Mouse (Mus musculus) ES-E14 (cell line): ENCODE data around the gene Ank2.

Experiments
- CHD2 ChIP-seq: IDR thresholded peaks from 2 replicates; pipeline ENCODE4 v1.6.1; 2014; ENCODE audit warnings: mild to moderate bottlenecking, low read depth, low read length, inconsistent platforms
- HCFC1 ChIP-seq: IDR thresholded peaks from 2 replicates; pipeline ENCODE4 v1.6.1; 2012; ENCODE audit warnings: low read length, inconsistent platforms, borderline replicate concordance; ENCODE audit not compliant: insufficient read depth
- ZNF384 ChIP-seq: IDR thresholded peaks from 2 replicates; pipeline ENCODE4 v1.6.1; 2012; ENCODE audit warnings: low read depth, low read length, inconsistent platforms

- TF ChIP-seq ZNF384 (no peak), HCFC1 (no peak), CHD2 (no peak)
Measured at GRCm38 (mm10) chr3:126981163-126981562, 518.0 kb downstream of the Ank2 start.
